Mouse (Mus musculus): ENCODE results near the gene Pla2g3.

DNA sequence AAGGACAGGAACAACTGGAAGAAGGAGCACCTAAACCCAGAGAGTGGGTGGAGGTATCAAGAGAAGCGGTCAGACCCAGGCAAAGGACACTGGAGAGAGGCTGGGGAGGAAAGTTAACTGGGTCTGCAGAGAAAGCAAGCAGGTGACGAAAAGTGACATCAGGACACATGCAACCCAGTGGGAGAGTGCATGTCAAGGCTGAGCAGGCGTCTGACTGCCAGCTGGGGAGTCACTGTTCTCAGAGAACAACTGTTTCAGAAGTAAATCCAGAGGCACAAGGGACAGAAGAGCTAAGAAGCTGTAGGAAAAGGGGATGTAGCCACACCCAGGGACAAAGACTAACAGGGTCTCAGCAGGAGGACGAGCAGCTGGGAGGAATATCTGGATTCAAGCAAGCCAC is 37.5 kb downstream of the Pla2g3 start:
- TF ChIP-seq CTCF (IDR thresholded peaks at IDR 0.05; ENCODE audit: low read depth) (no peak), EP300 (IDR thresholded peaks at IDR 0.05; ENCODE audit: low read depth) (no peak)
